Mouse (Mus musculus) ES-Bruce4 (cell line): ENCODE results near the gene Fcnb.

Source experiments
- EP300 ChIP-seq: IDR thresholded peaks from 2 replicates; pipeline ENCODE4 v1.6.1; 2011; ENCODE audit warnings: low read depth, low read length; ENCODE audit not compliant: insufficient read depth
- POLR2A ChIP-seq: IDR thresholded peaks from one replicate; pipeline ENCODE4 v1.8.1; 2011; ENCODE audit warnings: low read length; ENCODE audit not compliant: insufficient read depth

GRCm38 (mm10) chr2:28046311-28046710, 38.4 kb downstream of the Fcnb start:
- no peak for TF ChIP-seq POLR2A
- no peak for TF ChIP-seq EP300
